Mouse (Mus musculus): ENCODE measurements at regions not wholly inside any gene's neighbourhood (a gene's known extent, or its start where the extent isn't known, plus 50 kb on each side); places are given as distances from the start of the nearest gene placed in this dataset.

DNA sequence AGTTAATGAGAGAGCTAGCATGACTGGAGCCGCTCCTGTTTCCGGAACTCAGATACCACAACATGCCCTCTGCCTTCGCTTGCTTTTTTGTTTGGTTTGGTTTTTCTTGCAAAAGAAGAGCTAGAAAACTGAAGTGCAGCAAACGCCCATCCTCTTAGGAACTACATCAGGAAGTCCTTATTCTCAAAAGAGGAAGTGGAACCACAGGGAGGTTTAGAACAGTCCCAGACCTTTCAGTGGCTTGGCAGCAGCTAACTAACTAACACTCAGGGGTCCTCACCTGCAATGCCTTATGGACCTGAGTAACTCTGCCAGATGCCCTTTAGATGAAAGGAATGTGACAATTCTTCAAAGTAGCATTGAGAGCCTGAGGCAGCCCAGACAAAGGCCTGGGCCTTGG lies 168.2 kb downstream of the Wdr11 start:
- no peak overlapping the region for H3K9ac ChIP-seq (replicated peaks)
- no peak for TF ChIP-seq CTCF (IDR thresholded peaks at IDR 0.05; ENCODE audit: low read depth)
- no peak for TF ChIP-seq EP300 (IDR thresholded peaks at IDR 0.05; ENCODE audit: low read depth)
- H3K4me3 ChIP-seq (ENCODE audit: insufficient read depth in 1 of 2, low read depth in 2 of 2, low read length in 2 of 2): no peak overlapping the region
- no peak for ATAC-seq (ENCODE audit: insufficient read depth)
- 17% methylated on average over 4 of the region's 4 CpGs for WGBS (ENCODE audit: insufficient replicate concordance)
- no peak overlapping the region for H3K4me2 ChIP-seq (ENCODE audit: low read depth)
- no peaks in the 10 kb centered on the region for H3K27me3 ChIP-seq (ENCODE audit: control insufficient read depth, insufficient read depth, low read length)
- peak in 2 of 3 experiments; percentile 3 to 10 for DNase-seq (ENCODE audit: low read depth in 3 of 3, low spot score in 3 of 3)
- H3K36me3 ChIP-seq (replicated peaks; ENCODE audit: control insufficient read depth, insufficient read depth, low read depth): no peaks in the 10 kb centered on the region
- H3K4me1 ChIP-seq (replicated peaks; ENCODE audit: control insufficient read depth in 2 of 2, insufficient read depth in 2 of 2, low read length in 1 of 2): peaks cover 0 to 2% of the 10 kb centered on the region in 2 experiments; a peak in 1 of 4 replicates
- no peaks in the 10 kb centered on the region for H3K9me3 ChIP-seq (ENCODE audit: control insufficient read depth, low read length)
- H3K27ac ChIP-seq: no peak overlapping the region

DNA sequence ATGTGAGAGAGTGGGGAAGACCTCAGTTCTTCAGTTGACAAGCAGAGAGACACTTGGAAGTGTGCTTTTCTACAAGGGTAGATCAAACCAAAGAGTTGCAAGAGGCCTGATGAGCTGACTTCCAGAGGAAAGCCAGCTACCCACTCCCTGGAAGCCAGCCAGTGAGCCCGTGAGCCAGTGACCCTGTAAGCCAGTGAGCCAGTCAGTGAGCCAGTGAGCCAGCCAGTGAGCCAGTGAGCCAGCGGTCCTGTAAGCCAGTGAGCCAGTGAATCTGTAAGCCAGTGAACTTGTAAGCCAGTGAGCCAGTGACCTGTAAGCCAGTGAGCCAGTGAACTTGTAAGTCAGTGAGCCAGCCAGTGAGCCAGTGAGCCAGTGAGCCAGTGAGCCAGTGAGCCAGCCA lies 168.7 kb downstream of the Wdr11 start:
- DNase-seq (ENCODE audit: low read depth in 3 of 3, low spot score in 3 of 3): no peak

DNA sequence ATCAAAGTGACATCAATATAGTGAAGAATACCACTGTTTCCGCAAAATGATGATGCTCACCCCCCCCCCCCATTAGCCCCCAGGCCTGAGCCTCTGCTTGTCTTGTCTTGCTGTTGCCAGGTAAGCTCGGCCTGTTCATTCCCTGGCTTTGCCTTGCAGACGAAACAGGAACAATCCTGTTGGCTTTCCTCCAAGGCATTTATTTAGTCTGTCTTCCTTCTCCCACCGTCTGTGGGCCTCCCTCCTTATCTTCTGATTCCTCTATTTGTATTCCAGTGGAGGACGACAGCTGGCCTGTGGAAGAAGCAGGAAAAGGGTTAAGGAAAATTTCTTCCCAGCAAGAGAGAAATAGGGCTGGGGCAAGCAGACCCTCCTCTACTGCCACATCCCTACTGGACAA lies 172.1 kb downstream of the Wdr11 start:
- WGBS (ENCODE audit: insufficient replicate concordance): 42% methylated on average over 5 of the region's 5 CpGs
- ATAC-seq (ENCODE audit: insufficient read depth) (no peak), DNase-seq (ENCODE audit: low read depth in 3 of 3, low spot score in 3 of 3) (no peak)
- Histone ChIP-seq H3K36me3 (replicated peaks; ENCODE audit: control insufficient read depth, insufficient read depth, low read depth) (no peaks in the 10 kb centered on the region), H3K27me3 (ENCODE audit: control insufficient read depth, insufficient read depth, low read length) (no peaks in the 10 kb centered on the region), H3K4me2 (ENCODE audit: low read depth) (no peak overlapping the region), H3K4me3 (ENCODE audit: insufficient read depth in 1 of 2, low read depth in 2 of 2, low read length in 2 of 2) (no peak overlapping the region), H3K27ac (no peak overlapping the region), H3K9me3 (ENCODE audit: control insufficient read depth, low read length) (no peaks in the 10 kb centered on the region), H3K4me1 (replicated peaks; ENCODE audit: control insufficient read depth in 2 of 2, insufficient read depth in 2 of 2, low read length in 1 of 2) (peaks cover 0 to under 1% of the 10 kb centered on the region in 2 experiments; a peak in 1 of 4 replicates), H3K9ac (replicated peaks) (no peak overlapping the region)
- TF ChIP-seq EP300 (IDR thresholded peaks at IDR 0.05; ENCODE audit: low read depth): no peak
- no peak for TF ChIP-seq CTCF (IDR thresholded peaks at IDR 0.05; ENCODE audit: low read depth)

More for the DNA sequence above, 168.7 kb downstream of the Wdr11 start:
- Histone ChIP-seq H3K36me3 (replicated peaks; ENCODE audit: control insufficient read depth, insufficient read depth, low read depth) (no peaks in the 10 kb centered on the region), H3K9ac (replicated peaks) (no peak overlapping the region), H3K4me3 (ENCODE audit: insufficient read depth in 1 of 2, low read depth in 2 of 2, low read length in 2 of 2) (no peak overlapping the region), H3K27me3 (ENCODE audit: control insufficient read depth, insufficient read depth, low read length) (no peaks in the 10 kb centered on the region), H3K9me3 (ENCODE audit: control insufficient read depth, low read length) (no peaks in the 10 kb centered on the region), H3K27ac (no peak overlapping the region), H3K4me1 (replicated peaks; ENCODE audit: control insufficient read depth in 2 of 2, insufficient read depth in 2 of 2, low read length in 1 of 2) (peaks cover 0 to 2% of the 10 kb centered on the region in 2 experiments; a peak in 1 of 4 replicates), H3K4me2 (ENCODE audit: low read depth) (no peak overlapping the region)
- WGBS (ENCODE audit: insufficient replicate concordance): 49% methylated on average over 2 of the region's 2 CpGs
- ATAC-seq (ENCODE audit: insufficient read depth): no peak
- TF ChIP-seq EP300 (IDR thresholded peaks at IDR 0.05; ENCODE audit: low read depth): no peak

DNA sequence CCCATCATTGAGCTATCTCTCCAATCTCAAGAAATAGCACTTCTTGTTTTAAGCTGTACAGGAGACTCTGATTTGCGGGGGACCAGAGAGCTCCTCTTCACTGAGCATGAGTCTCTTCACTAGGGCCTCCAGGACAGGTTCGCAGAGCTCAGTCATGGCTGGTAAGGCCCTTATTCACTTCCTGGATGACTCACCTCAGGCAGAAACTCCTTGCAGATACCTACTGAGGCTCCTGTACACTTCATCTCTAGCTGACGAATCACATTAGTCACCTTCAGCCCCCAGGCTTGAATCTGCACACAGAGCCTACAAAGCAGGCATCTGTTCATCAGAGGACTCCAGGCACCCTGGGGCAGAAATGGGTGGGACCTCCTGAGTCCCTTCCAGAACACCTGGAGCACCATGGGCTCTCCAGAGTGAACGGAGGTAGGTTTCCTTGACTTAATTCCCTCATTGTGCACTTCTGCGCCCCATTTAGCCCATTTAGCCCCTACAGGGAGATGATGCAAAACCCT lies 172.8 kb downstream of the Wdr11 start:
- H3K9me3 ChIP-seq (ENCODE audit: control insufficient read depth, low read length): no peaks in the 10 kb centered on the region
- 68% methylated on average over 5 of the region's 5 CpGs for WGBS (ENCODE audit: insufficient replicate concordance)
- ATAC-seq (ENCODE audit: insufficient read depth) (no peak), DNase-seq (ENCODE audit: low read depth in 3 of 3, low spot score in 3 of 3) (no peak)
- no peak overlapping the region for H3K4me3 ChIP-seq (ENCODE audit: insufficient read depth in 1 of 2, low read depth in 2 of 2, low read length in 2 of 2)
- no peaks in the 10 kb centered on the region for H3K36me3 ChIP-seq (replicated peaks; ENCODE audit: control insufficient read depth, insufficient read depth, low read depth)
- H3K9ac ChIP-seq (replicated peaks): no peak overlapping the region
- no peaks in the 10 kb centered on the region; a peak in 1 of 4 replicates for H3K4me1 ChIP-seq (replicated peaks; ENCODE audit: control insufficient read depth in 2 of 2, insufficient read depth in 2 of 2, low read length in 1 of 2)
- no peak overlapping the region for H3K4me2 ChIP-seq (ENCODE audit: low read depth)
- H3K27ac ChIP-seq: no peak overlapping the region
- no peaks in the 10 kb centered on the region for H3K27me3 ChIP-seq (ENCODE audit: control insufficient read depth, insufficient read depth, low read length)
- no peak for TF ChIP-seq CTCF (IDR thresholded peaks at IDR 0.05; ENCODE audit: low read depth)

DNA sequence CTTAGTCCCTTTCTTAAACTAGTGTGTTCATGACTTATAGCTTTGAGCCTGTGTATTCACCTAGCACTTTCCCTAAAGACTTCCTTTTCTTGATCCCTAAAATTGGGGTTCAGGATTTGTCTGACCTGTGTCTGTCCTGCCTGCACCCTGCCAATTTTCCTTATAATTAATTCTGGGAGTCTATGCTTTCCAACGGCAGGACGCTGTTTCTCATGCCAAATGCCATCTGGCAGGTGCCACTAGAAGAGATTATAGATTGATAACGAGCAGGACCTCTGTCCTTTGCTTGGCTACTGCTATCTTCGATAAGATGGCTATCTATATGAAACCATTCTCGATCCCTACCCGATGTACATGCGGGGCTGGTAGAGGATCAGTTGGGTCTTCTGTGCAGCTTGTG lies 174.0 kb downstream of the Wdr11 start:
- 70% methylated on average over 7 of the region's 7 CpGs for whole genome bisulfite sequencing (ENCODE audit: insufficient replicate concordance)
- no peak for ATAC-seq (ENCODE audit: insufficient read depth)
- Histone ChIP-seq H3K4me3 (ENCODE audit: insufficient read depth in 1 of 2, low read depth in 2 of 2, low read length in 2 of 2) (no peak overlapping the region), H3K9me3 (ENCODE audit: control insufficient read depth, low read length) (no peaks in the 10 kb centered on the region), H3K9ac (replicated peaks) (no peak overlapping the region), H3K4me2 (ENCODE audit: low read depth) (no peak overlapping the region), H3K27ac (no peak overlapping the region), H3K27me3 (ENCODE audit: control insufficient read depth, insufficient read depth, low read length) (no peaks in the 10 kb centered on the region), H3K4me1 (replicated peaks; ENCODE audit: control insufficient read depth in 2 of 2, insufficient read depth in 2 of 2, low read length in 1 of 2) (no peaks in the 10 kb centered on the region), H3K36me3 (replicated peaks; ENCODE audit: control insufficient read depth, insufficient read depth, low read depth) (no peaks in the 10 kb centered on the region)
- TF ChIP-seq EP300 (IDR thresholded peaks at IDR 0.05; ENCODE audit: low read depth): no peak
- no peak for TF ChIP-seq CTCF (IDR thresholded peaks at IDR 0.05; ENCODE audit: low read depth)
- DNase-seq (ENCODE audit: low read depth in 3 of 3, low spot score in 3 of 3): no peak
